Mouse (Mus musculus) activated CD4-positive, CD25-positive, alpha-beta regulatory T cell, adult 4 months (primary cell): ENCODE measurements at regions not wholly inside any gene's neighbourhood (a gene's known extent, or its start where the extent isn't known, plus 50 kb on each side); places are given as distances from the start of the nearest gene placed in this dataset.

ENCODE experiments used
- ATAC-seq: one replicate; pipeline ENCODE4 v1.8.0; 2017

DNA sequence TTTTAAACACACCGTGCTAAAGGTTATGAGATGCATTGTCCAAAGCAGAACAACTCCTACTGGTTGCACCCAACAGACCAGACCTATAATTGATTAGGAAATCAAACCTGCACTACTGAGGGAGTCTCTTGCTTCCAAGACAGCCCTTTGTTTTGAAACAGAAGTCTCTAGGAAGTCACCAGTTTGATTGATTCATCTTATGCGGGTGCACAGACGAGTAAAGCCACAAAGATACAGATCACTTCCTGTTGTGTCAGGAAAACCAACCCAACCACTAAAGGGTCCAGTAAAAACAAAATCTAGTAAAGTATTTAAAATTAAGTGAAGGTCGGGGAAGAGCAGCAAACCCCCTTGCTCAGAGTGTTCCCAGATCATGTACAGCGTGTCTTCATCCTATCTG lies 58.3 kb upstream of the N6amt1 start:
- no peak for ATAC-seq

DNA sequence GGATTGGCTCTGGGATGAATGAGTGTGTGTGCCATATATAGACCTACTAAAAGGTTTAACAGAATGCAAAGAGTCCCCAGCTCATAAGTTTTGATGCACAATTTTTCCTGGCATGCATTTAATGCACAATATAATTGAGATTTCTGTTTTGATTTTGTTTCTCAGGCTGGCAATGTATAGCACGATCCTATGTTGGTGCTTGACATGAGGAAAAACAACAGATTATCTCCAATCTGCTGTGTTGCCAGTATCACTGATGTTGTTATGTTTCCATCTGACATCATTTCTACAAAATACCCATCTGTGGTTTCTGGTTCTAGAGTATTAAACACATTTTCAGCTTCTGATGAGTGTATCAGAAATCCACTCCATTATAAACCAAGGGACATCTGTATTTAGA lies 61.2 kb upstream of the N6amt1 start:
- no peak for ATAC-seq

DNA sequence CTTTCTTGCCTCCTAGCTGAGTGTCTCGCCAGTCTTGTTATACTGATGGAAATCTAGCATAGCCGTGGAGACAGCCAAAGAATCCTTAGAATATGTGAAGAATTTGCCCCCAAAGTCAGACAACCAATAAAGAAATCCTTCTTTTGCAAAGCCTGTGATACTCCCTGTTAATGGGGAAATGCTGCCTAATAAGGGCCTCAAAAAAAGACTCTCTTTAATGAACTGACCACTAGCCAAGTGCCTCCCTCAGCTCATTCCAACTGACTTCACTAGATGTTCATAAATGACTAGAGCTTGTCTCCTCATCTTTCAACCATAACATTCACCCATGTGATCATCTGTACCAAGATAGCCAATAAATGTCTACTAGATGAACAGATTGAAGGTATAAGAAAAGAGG lies 62.3 kb upstream of the N6amt1 start:
- no peak for ATAC-seq

DNA sequence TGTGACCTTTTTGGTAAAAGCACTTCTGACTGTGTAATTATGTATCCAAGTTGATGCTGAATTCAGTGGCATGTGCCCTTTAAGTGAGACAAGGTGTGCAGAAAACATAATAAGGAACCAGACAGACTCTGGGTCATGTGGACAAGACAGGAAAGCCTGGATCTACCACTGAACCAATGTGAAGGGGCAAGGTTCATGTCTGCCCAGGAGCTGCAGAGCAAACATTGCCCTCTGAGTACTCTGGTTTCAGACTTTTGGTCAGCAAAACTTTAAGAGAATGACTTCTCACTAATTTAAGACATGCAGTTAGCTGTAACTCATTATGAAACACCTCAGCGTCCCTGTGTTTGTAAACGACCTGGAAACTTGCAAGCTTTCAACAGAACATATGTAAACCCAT lies 68.3 kb upstream of the N6amt1 start:
- no peak for ATAC-seq

DNA sequence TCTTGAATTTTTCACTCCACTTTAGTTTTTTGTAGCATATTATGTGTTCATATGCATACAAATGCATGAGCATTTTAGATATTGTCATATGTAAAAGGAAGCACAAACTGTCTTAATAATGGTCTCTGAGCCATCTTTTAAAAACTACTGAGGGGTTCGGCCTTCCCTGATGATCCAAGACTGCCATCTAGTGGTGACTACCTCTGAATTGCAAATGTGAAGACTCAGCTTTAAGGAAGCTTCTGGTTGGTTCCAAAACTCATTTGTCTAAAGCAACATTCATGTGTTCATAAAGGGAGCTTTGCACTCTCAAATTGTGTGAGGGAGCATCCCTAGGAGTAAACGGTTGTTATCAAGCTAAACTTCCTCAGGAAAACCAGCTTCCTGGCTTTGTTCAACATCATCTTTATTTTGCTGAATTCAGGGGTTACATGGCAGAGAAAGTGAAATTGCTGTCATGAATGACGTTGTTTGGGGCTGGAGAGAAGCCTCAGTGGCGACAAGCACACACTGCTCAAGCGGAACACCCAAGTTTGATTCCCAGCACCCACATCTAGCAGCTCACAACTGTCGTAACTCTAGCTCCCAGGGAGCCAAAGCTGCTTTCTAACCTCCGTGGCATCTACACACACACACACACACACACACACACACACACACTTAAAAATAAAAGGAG lies 69.0 kb upstream of the N6amt1 start:
- ATAC-seq: no peak

DNA sequence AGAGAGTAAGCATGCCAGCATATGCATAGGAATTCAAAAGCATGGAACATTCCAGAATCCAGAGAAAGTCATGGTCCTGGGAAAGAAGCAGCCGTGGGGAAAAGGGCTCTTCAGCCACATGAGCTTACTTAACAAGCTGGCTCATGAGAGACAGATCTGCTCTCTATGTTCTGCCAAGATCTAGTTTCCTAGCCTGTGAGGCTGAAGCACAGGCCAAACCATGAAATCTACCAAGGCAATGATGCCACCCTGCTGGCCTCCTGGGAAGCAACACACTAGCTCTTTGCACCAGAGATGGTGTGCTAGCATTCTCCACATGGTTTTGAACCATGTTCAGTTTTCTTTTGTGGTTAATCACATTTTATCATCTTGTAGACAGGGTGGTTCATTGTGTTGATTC lies 75.5 kb upstream of the N6amt1 start:
- ATAC-seq: no peak

DNA sequence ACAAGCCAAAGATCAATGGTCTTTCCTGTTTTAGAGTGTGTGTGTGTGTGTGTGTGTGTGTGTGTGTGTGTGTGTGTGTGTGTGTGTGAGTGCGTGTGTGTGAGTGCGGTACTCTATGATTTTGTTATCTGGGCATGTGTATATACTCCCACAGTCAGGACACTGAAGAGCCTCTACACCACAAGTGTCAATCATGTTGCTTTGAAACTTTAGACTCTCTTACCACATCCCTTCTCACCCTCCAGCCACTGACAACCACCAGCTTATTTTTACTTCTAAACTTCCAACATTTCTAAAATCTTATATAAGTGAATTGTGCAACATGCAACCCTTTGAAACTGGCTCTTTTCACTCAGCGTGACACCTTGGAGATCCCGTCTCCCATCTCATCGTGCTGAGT lies 81.6 kb upstream of the N6amt1 start:
- no peak for ATAC-seq

DNA sequence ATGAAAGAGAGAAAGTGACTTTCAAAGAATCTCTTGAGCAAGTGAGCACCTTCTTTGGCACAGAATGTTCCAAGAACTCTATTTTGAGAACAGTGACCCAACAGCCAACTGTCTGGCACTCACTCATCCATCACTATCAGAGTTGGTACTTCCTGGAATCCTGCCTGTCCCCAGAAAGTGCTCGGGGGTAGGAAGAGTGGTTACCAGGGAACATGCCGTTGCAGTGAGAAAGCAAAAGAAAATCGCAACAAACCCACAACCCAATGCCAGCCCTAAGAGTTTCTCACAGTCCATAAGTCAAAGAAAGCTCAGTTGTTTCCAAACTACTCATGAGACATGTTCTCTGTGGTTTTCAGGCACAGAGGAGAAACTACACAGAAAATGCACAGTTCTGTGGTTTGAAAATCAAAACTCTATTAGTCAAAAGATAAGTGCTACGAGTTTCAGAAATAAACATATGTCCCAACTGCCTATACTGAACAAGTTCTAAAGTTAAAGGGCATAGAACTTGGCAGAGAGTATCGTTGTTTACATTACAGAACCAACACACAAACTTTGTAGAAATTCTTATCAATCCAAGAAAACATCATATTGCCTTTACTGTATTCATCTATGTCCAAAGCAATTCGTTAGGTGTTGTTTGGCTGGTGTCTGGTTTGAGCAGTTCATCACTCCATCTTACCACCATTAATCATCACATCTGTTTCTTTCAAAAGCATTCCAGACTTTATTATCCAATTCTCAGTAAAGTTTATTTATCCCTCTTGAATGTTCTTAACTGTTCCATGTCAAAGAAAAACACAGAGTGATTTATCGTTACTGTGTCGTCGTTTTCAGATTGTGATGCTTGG lies 85.8 kb upstream of the N6amt1 start:
- no peak for ATAC-seq

DNA sequence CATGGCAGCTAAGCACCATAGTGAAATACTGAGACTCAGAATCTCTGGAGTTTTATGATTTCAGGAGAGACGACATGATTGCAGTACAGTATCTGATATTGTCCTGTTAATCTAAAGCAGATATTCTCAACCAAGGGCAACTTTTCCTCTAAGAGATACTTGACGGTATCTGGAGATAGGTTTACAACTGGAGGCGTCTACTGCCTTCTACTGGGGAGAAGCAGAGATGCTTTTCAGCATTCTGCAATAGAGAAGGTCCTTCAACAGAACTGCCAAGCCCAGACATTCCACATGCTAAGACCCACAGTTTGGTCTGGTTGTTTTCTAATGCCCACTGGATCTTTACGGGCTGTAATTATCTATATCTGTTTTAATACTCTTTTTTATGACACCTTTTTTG lies 86.5 kb upstream of the N6amt1 start:
- no peak for ATAC-seq

DNA sequence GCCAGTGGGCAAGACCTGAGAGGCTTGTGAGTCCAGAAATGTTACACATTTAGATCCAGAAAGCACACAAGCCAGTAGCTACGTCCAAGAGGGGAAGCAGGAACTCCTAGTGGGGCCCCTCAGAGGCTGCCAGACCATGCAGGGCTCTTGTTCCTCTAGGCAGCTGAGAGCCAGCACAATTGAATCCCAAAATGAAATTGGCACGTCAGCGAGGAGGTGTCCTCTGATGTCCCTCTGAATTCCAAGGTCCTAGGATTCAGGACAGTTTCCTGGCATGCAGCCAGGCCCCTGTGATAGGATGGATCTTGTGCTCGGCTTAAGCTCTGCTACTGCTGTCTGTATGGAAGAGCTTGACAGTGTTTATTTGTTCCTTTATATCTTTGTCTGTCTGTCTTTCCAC lies 90.4 kb upstream of the N6amt1 start:
- no peak for ATAC-seq

DNA sequence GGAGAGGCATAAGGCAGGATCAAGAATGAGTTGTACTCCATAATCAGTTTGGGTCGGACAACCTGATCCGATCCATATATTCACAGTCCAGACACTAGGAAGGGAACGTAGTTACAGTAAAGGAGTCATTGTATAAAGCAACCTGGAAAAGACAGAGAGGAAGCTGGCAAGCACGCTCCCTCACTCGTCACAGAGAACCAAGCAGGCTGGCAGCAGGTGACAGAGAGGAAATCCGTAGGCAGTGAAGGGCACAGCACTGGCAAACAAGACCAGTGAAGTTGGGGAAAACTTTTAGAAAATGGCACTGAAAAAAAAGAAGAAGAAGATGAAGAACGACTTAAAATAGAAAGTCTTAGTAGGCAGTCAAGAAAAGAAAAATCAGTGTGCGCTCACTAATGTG lies 90.9 kb upstream of the N6amt1 start:
- no peak for ATAC-seq

DNA sequence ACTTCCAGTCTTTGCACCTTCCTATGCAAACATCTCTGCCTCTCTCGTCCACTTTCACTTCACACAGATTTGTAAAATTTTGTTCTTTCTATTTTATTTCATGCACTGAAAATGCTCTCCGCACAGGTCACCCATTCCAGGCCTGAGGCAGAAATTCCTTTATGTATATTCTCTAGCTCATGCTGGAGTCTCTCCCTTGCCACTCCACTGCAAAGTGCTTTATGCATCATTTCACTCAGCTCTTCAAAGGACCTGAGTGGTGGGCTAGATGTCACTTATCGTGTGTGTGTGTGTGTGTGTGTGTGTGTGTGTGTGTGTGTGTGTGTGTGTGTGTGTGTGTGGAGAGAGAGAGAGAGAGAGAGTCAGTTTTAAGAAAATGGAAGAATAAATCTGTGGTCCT lies 91.5 kb upstream of the N6amt1 start:
- ATAC-seq: no peak

DNA sequence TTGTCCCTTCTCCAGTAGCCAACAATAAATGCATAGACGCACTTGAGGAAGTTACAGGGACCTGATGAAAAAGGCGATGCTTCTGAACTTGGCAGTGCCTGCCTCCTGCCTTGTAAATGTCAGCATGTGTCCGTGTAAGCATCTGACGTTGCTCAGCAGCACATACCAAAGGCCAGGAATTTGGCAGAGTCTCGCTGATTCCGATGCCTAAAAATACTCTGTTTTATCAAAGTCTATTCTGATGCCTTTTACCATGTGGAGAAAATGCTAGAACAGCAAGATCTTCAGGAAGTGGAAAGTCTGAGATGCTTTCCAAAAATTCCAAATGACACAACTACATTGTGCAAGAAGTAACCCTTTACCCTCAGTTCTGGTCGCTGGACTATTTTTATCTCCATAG lies 92.5 kb upstream of the N6amt1 start:
- no peak for ATAC-seq

DNA sequence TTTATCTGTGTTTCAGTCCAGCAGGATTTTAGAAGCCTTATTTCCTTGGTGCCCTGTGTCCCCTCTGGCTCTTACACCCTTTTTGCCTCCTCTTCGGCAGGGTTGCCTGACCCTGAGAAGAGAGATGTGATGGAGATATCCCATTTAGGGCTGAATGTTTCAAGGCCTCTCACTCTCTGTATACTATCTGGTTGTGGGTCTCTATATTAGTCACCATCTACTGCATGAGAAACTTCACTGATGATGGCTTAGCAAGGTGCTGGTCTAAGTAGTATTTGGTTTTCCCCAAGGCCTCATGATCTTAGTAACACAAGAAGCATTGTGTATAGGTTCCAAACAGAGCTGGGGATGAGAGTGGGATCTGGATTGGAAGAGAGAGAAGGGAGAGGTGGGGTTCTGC lies 99.2 kb upstream of the N6amt1 start:
- no peak for ATAC-seq

DNA sequence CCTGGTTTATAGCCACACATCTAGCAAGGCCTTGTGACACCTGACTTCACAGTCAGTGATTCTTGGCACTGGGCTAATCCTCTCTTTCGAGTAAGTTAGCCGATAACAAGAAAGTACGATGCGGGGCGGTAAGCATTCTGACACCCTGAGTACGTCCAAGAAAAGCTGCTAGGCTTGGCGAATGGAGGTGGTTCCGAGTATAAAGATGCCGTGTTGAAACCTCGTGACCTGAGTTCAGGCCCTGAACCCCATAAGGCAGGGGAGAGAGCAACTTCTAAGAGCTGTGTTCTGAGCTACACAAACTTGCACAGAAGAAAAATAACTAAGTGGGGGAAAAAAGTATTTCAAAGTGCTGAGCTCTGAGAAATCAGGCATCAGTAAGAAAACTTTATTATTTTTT lies 103.5 kb upstream of the N6amt1 start:
- ATAC-seq: no peak

DNA sequence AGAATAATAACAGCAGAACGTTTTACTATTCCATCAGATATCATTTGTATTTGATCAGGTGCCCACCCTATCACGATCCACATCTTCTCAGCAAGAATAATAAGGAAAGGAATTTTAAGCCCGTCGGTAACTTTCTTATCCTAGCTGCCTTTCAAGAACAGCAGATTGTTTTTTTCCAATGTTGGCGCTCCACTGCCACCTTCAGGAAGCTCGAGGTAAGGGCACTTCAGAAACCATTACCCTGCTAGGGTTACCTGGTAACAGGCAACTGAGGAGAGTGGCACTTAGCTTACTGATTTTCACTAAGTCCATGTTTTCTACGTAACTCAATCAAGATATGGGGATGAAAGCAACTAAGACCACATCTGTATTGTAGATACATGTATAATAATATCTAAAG lies 104.1 kb upstream of the N6amt1 start:
- ATAC-seq: no peak

DNA sequence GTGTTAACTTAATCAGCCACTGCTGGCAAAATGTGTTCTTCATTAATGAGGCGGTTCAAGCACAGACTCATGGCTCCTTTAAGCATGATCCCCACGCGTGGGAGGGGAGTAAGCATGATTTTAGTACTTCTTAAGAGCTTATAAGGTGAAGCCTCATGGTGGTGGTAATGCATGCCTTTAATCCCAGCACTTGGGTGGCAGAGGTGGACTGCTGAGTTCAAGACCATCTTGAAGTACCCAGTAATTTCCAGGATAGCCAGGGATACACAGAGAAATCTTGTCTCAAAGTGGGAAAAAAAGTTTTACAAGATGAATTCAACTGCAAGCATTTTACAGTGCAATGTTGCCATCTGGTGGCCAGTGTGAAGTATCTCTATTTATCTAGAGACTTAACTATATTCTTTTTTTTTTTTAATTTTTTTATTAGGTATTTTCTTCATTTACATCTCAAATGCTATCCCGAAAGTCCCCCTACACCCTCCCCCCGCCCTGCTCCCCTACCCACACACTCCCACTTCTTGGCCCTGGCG lies 105.4 kb upstream of the N6amt1 start:
- ATAC-seq: no peak

DNA sequence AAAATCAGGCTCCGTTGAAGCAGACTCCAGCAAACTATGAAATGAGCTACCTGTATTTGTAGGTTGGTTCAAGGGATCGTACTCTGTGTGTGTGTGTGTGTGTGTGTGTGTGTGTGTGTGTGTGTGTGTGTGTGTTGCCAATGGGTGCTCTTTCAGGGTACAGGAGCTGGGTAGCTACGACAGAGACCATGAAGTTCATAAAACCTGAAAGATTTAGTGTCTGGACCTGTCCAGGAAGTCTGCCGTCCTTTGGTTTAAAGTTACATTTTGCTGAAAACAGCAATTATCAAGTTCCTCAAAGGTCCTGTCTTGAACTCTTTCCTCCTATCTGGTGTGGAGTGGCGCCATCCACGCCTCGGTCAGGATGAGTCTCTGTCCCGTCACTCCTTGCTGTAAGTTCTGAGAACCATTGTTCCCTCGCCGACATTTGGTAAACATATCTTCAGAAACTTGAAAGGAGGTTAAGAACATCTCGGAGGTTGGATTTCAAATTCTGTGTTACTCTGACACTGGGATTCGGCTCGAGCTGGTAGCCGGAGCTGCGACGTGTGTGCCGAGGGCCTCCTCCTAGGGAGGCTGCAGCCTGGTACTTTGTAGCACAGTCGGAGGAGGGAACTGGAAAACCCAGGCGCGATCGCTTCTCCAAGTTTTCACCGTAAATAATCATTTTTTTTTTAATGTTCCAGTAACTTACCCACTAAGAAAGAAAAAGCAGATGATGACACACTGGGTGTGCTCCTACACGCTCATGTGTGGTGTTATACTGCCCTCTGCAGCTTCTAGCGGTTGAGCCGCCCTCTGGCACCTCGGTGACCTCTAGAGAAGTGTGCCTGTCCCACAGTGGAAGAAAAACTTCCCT lies 107.8 kb upstream of the N6amt1 start:
- ATAC-seq: no peak

DNA sequence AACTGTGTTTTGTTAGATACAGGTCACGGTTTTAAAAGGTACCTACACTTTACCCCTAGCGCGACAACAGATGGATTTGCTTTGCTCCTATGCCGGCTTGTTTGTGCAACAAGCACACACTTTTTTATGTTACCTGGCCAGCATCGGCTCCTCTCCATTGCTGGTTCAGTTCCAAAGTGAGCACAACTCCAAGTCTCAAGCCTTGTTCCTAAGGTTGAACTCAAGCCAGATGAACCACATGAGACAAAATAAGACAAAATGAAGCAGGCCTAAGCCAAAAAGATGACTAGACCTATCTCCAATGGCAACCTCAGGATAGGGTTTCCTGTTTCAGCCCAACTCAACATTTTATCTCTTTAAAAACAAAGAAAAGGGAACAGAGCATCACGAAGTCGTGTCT lies 108.5 kb upstream of the N6amt1 start:
- no peak for ATAC-seq

DNA sequence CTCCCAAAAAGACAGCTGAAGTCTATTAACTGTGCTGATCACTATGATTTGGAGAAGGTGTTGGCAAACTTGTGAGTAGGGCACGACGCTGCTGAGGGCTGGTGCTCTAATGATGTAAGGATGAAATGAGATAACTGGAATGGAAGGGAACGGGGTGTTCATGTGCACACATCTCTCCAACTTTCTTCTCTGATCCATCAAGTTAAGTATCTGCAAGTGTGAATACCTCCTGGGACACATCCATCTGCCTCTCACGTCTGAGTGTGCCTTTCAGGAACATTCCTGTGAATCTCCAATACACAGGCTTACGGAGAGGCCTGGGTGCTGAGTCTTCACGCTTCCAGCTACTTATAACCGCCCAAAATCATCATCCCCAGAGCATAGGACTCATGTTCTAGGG lies 112.0 kb upstream of the N6amt1 start:
- ATAC-seq: no peak

DNA sequence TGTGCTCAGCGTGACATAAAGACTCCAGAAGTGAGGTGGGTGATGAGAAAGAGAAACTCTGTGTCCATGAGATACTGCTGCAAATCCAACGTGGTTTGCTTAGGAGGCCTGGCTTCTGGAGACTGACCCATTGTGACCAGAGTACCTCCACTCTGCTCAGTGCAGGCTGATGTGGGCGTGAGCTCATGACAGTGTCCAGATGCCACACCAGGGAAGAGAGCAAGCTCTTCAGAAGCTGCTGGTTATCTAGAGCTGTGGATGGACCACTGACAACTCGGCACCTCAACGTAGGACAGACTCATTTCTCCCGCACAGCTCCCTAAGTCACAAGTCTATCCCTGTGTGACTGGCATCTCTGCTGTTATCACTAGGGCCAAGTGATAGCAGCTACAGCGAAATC lies 114.9 kb upstream of the N6amt1 start:
- ATAC-seq: no peak

DNA sequence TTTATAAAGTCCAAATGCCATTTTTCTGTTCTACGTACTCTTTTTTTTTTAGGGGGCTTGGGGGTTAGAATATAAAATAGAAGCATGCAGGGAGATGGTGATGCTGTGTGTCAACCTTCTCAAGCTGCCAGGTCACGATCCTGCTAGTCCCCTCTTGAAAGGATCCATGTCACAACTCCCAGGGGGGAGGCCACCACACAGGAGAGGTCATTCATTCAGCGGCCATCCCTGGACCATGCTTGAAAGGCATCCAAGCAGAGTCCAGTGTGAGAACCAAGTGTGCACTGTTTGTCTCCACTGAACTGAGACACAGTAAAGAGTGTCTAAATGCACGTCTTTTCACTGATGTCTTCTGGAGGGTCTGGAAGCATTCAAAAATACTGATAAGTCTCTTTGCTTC lies 119.8 kb upstream of the N6amt1 start:
- ATAC-seq: no peak

DNA sequence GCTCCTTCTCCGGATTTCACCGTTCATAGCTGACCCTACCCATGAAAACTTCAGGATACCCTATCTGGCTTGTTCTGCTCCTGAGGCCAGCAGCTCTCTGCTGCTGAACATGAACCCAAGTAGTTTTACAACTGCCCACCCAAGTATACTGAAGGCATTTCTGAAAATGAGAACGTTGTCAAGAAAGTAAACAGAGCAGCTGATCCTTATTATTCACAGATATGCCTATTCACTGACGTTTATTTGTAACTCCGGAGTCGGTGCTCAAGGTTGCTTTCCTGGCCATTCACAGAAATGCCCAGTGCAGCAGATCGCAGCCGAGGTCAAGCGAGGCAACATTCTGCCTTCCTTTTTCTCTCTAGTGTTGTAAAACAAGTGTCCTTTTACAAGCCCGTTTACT lies 128.4 kb upstream of the N6amt1 start:
- no peak for ATAC-seq
